Mouse (Mus musculus) naive thymus-derived CD4-positive, alpha-beta T cell, adult 5 months (primary cell): ENCODE results near the gene Ucn. TPM values are rescaled to one million over a fixed set of nuclear protein-coding genes. Genes with fewer than 3 reads are reported as not detected.

Experiments
- polyA plus RNA-seq: library from polyadenylated mRNA; unstranded; fragments of 100-300 nt; shearing (Covaris generic); gene quantifications from one replicate; pipeline ENCODE4 v1.2.1, GENCODE M21; 2017

Gene Ucn
- not detected for polyA plus RNA-seq

GRCm38 (mm10) chr5:31138241-31138967 lies at the start of gene Ucn:
Gene Ucn, minus strand, starts transcription at chr5:31138829.

GRCm38 (mm10) chr5:31179766-31180630 lies 41.4 kb upstream of the Ucn start, which contains the start of the genes Gm29609 and Gtf3c2:
Gene Gm29609, minus strand, starts transcription at chr5:31179911.
Gene Gtf3c2, minus strand, starts transcription at chr5:31180144.

GRCm38 (mm10) chr5:31154152-31154553 lies 15.5 kb upstream of the Ucn start, which contains the start of gene Mpv17:
Gene Mpv17, minus strand, starts transcription at chr5:31154251.

GRCm38 (mm10) chr5:31116354-31116753 lies 22.3 kb downstream of the Ucn start, which contains the start of gene Trim54:
Gene Trim54, plus strand, starts transcription at chr5:31116712.

GRCm38 (mm10) chr5:31108000-31108490 lies 30.6 kb downstream of the Ucn start, which contains the start of gene Slc30a3:
Gene Slc30a3, minus strand, starts transcription at chr5:31108237.

GRCm38 (mm10) chr5:31105814-31106335 lies 32.8 kb downstream of the Ucn start, which contains the start of gene Dnajc5g:
Gene Dnajc5g, plus strand, starts transcription at chr5:31106285.

Other genes starting within 250 kb of the Ucn start
- gene Ost4, start 231.0 kb downstream of the Ucn start, polyA plus RNA-seq = 208 TPM
- 3.2 TPM for gene Emilin1, start 225.4 kb downstream of the Ucn start, polyA plus RNA-seq
- gene Khk, start 217.4 kb downstream of the Ucn start, polyA plus RNA-seq = 26.3 TPM
- gene Cgref1, start 193.2 kb downstream of the Ucn start, polyA plus RNA-seq = not detected
- gene Preb, start 178.5 kb downstream of the Ucn start, polyA plus RNA-seq = 231 TPM
- gene Tcf23, start 170.2 kb downstream of the Ucn start, polyA plus RNA-seq = not detected
- gene Atraid, start 90.5 kb downstream of the Ucn start, polyA plus RNA-seq = 64.4 TPM
- 8.8 TPM for gene Slc5a6, start 89.9 kb downstream of the Ucn start, polyA plus RNA-seq
- 24.5 TPM for gene Cad, start 84.0 kb downstream of the Ucn start, polyA plus RNA-seq
- gene Dnajc5g, start 32.5 kb downstream of the Ucn start, polyA plus RNA-seq = not detected
- gene Slc30a3, start 30.6 kb downstream of the Ucn start, polyA plus RNA-seq = not detected
- gene Trim54, start 22.1 kb downstream of the Ucn start, polyA plus RNA-seq = not detected
- 15.3 TPM for gene Mpv17, start 15.4 kb upstream of the Ucn start, polyA plus RNA-seq
- gene Gm29609, start 41.1 kb upstream of the Ucn start, polyA plus RNA-seq = 2.5 TPM
- gene Gtf3c2, start 41.3 kb upstream of the Ucn start, polyA plus RNA-seq = 94.7 TPM
- 88.9 TPM for gene Snx17, start 54.4 kb upstream of the Ucn start, polyA plus RNA-seq
- 51.6 TPM for gene Eif2b4, start 54.6 kb upstream of the Ucn start, polyA plus RNA-seq
- 23.9 TPM for gene Zfp513, start 63.5 kb upstream of the Ucn start, polyA plus RNA-seq
- gene Ppm1g, start 81.9 kb upstream of the Ucn start, polyA plus RNA-seq = 169 TPM
- gene Nrbp1, start 102.0 kb upstream of the Ucn start, polyA plus RNA-seq = 259 TPM
- gene Gm9970, start 102.4 kb upstream of the Ucn start, polyA plus RNA-seq = 0.67 TPM
- 55.3 TPM for gene Krtcap3, start 112.9 kb upstream of the Ucn start, polyA plus RNA-seq
- 10.5 TPM for gene Ift172, start 152.3 kb upstream of the Ucn start, polyA plus RNA-seq
- gene Fndc4, start 157.3 kb upstream of the Ucn start, polyA plus RNA-seq = 0.90 TPM
- 0.51 TPM for gene Gckr, start 158.6 kb upstream of the Ucn start, polyA plus RNA-seq